Mouse (Mus musculus) hindbrain, embryonic 16.5 days (tissue): ENCODE measurements at regions not wholly inside any gene's neighbourhood (a gene's known extent, or its start where the extent isn't known, plus 50 kb on each side); places are given as distances from the start of the nearest gene placed in this dataset.
A peak's percentile ranks its signal among the peaks of the same experiment; 100 is the strongest.

Source experiments
- ATAC-seq: fragments of 200-750 bp; cut with Nextera tagmentation; 2 replicates; pipeline ENCODE4 v1.8.0; 2017; ENCODE audit warnings: moderate TSS enrichment, moderate library complexity
- H3K27ac ChIP-seq: fragments of 300-500 bp; sonication (generic); 2 replicates; pipeline ENCODE4 v1.5.1; 2014; ENCODE audit warnings: low read depth, mild to moderate bottlenecking, control low read depth, low read length, moderate library complexity
- H3K27me3 ChIP-seq: fragments of 300-500 bp; sonication (generic); replicated peaks from 2 replicates; pipeline ENCODE4 v1.6.1; 2014; ENCODE audit warnings: low read length; ENCODE audit not compliant: control insufficient read depth, insufficient read depth
- H3K36me3 ChIP-seq: fragments of 300-500 bp; sonication (generic); 2 replicates; pipeline ENCODE4 v1.6.1; 2014; ENCODE audit warnings: mild to moderate bottlenecking, low read length, moderate library complexity, mixed read lengths; ENCODE audit not compliant: control insufficient read depth, insufficient read depth
- H3K4me1 ChIP-seq: fragments of 300-500 bp; sonication (generic); 2 replicates; pipeline ENCODE4 v1.6.1; 2014; ENCODE audit warnings: low read depth, low read length; ENCODE audit not compliant: control insufficient read depth, insufficient read depth
- H3K4me2 ChIP-seq: fragments of 300-500 bp; sonication (generic); 2 replicates; pipeline ENCODE4 v1.6.1; 2014; ENCODE audit warnings: mild to moderate bottlenecking, low read length, control low read depth, moderate library complexity
- H3K4me3 ChIP-seq: fragments of 300-500 bp; sonication (generic); 2 replicates; pipeline ENCODE4 v1.5.1; 2014; ENCODE audit warnings: mild to moderate bottlenecking, low read length, control low read depth, moderate library complexity
- H3K9ac ChIP-seq: fragments of 300-500 bp; sonication (generic); 2 replicates; pipeline ENCODE4 v1.6.1; 2014; ENCODE audit warnings: low read depth, mild to moderate bottlenecking, control low read depth, low read length, moderate library complexity
- H3K9me3 ChIP-seq: fragments of 300-500 bp; sonication (generic); 2 replicates; pipeline ENCODE4 v1.6.1; 2014; ENCODE audit warnings: mild to moderate bottlenecking, low read length, moderate library complexity; ENCODE audit not compliant: control insufficient read depth
- WGBS: fragments of 180-500 bp; shearing (Covaris S2); extraction: QIAGEN DNeasy Blood & Tissue Kit; methylation state at CpG from one replicate; pipeline ENCODE4 v1.1.7; 2014; 5-methylcytosine and 5-hydroxymethylcytosine counted together

GRCm38 (mm10) chr13:60099469-60100129 is 77.6 kb downstream of the Gas1 start:
- H3K9ac ChIP-seq, result no peak overlapping the region
- no peaks in the 10 kb centered on the region for H3K36me3 ChIP-seq
- H3K4me1 ChIP-seq, result no peaks in the 10 kb centered on the region
- no peaks in the 10 kb centered on the region for H3K27me3 ChIP-seq
- no peak overlapping the region for H3K4me3 ChIP-seq
- no peak for ATAC-seq
- no peak overlapping the region for H3K4me2 ChIP-seq
- no peak overlapping the region for H3K27ac ChIP-seq
- H3K9me3 ChIP-seq, result no peaks in the 10 kb centered on the region
- WGBS, result 55% methylated on average over 14 of the region's 14 CpGs

GRCm38 (mm10) chr13:60098394-60098793 is 78.8 kb downstream of the Gas1 start:
- Histone ChIP-seq H3K9ac (no peak overlapping the region), H3K4me2 (no peak overlapping the region), H3K27me3 (no peaks in the 10 kb centered on the region), H3K27ac (no peak overlapping the region), H3K9me3 (no peaks in the 10 kb centered on the region), H3K36me3 (no peaks in the 10 kb centered on the region), H3K4me3 (no peak overlapping the region), H3K4me1 (no peaks in the 10 kb centered on the region)
- WGBS, result 86% methylated on average over 3 of the region's 3 CpGs
- ATAC-seq, result no peak

GRCm38 (mm10) chr13:60097776-60098175 is 79.4 kb downstream of the Gas1 start:
- Histone ChIP-seq H3K9me3 (no peaks in the 10 kb centered on the region), H3K9ac (no peak overlapping the region), H3K4me3 (no peak overlapping the region), H3K36me3 (no peaks in the 10 kb centered on the region), H3K4me2 (no peak overlapping the region), H3K4me1 (no peaks in the 10 kb centered on the region), H3K27me3 (no peaks in the 10 kb centered on the region), H3K27ac (no peak overlapping the region)
- no peak for ATAC-seq
- 72% methylated on average over 6 of the region's 6 CpGs for WGBS

DNA sequence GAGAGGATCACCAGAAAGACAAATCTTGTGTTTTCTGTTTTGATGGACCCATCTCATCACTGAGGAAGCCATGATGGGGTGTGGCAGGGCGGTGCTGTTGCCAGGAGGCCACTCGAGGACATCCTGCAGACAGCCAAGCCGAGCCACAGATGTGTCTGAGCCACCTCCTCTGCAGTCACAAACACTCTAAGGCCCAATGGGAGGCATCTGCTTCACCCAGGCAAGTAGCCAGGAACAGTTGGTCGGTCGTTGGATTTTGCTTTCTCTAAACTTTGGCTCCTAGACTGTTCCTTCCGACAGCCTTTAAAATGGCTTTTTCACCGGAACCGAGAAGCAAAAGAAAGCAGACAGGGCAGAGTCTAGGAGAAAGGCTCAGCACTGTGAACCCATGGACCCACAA is 90.5 kb downstream of the Gas1 start:
- no peak overlapping the region for H3K27ac ChIP-seq
- no peak for ATAC-seq
- H3K4me3 ChIP-seq, result no peak overlapping the region
- no peaks in the 10 kb centered on the region for H3K27me3 ChIP-seq
- peaks cover 4% of the 10 kb centered on the region; the same call in 1 of the 2 replicates for H3K4me1 ChIP-seq
- H3K36me3 ChIP-seq, result no peaks in the 10 kb centered on the region
- H3K9ac ChIP-seq, result no peak overlapping the region
- no peak overlapping the region for H3K4me2 ChIP-seq
- WGBS, result 68% methylated on average over 8 of the region's 8 CpGs
- H3K9me3 ChIP-seq, result no peaks in the 10 kb centered on the region

DNA sequence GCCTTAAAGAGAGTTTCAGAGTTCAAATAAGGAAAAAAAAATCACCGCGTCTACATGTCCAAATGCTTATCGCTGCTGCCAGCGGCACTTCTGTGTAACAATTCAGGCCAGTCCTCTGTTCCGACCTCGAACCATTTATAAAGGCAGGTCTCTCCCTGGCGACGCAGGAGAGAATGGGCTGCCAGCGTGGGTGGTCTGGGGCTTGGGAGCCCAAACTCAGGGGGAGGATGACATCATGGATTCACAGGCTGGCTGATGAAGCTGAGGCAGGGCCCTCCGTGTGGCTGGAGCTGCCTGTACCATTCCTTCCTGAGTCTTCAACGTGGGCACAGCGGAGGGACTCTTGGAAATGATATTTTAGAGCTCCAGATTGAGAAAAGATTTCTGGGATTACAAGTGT is 92.2 kb downstream of the Gas1 start:
- H3K36me3 ChIP-seq, result no peaks in the 10 kb centered on the region
- peaks cover 4% of the 10 kb centered on the region; the same call in 1 of the 2 replicates for H3K4me1 ChIP-seq
- no peaks in the 10 kb centered on the region for H3K27me3 ChIP-seq
- no peaks in the 10 kb centered on the region for H3K9me3 ChIP-seq
- 14% methylated on average over 12 of the region's 12 CpGs for WGBS
- ATAC-seq, result peak; percentile 54; the same call in 1 of the 2 replicates
- peak overlapping the region; percentile 41 for H3K4me2 ChIP-seq
- H3K27ac ChIP-seq, result no peak overlapping the region
- peak overlapping the region; percentile 35 for H3K9ac ChIP-seq
- no peak overlapping the region for H3K4me3 ChIP-seq

DNA sequence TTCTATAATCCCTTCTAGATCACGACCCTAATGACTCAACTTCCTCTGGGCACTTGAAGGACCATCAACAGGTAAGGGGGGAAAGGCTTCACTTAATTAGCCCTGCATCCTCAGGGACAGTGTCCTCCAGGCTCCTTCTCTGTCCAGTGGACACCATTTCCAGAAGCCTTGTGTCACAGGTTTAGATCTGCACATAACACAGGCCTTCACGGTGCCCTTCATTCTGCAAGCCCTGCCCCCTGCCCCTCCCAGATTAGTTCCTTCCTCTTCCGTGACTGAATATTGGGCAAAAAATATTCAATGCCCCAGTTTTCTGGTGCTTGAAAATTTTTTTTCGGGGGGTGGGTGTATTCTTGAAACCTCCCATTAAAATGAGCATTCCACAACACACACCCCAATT is 92.9 kb downstream of the Gas1 start:
- Histone ChIP-seq H3K9ac (no peak overlapping the region), H3K9me3 (no peaks in the 10 kb centered on the region), H3K4me1 (peaks cover 4% of the 10 kb centered on the region; the same call in 1 of the 2 replicates), H3K4me3 (no peak overlapping the region), H3K27ac (no peak overlapping the region), H3K27me3 (no peaks in the 10 kb centered on the region), H3K4me2 (no peak overlapping the region), H3K36me3 (no peaks in the 10 kb centered on the region)
- 61% methylated on average over 4 of the region's 4 CpGs for WGBS
- no peak for ATAC-seq

- Histone ChIP-seq H3K9me3 (no peaks in the 10 kb centered on the region), H3K36me3 (no peaks in the 10 kb centered on the region), H3K4me3 (no peak overlapping the region), H3K9ac (no peak overlapping the region), H3K27me3 (no peaks in the 10 kb centered on the region), H3K4me1 (peaks cover 4% of the 10 kb centered on the region; the same call in 1 of the 2 replicates), H3K27ac (no peak overlapping the region), H3K4me2 (no peak overlapping the region)
- whole genome bisulfite sequencing, result 80% methylated on average over 10 of the region's 10 CpGs
- no peak for ATAC-seq
Measured at GRCm38 (mm10) chr13:60080113-60080512, 97.1 kb downstream of the Gas1 start.

DNA sequence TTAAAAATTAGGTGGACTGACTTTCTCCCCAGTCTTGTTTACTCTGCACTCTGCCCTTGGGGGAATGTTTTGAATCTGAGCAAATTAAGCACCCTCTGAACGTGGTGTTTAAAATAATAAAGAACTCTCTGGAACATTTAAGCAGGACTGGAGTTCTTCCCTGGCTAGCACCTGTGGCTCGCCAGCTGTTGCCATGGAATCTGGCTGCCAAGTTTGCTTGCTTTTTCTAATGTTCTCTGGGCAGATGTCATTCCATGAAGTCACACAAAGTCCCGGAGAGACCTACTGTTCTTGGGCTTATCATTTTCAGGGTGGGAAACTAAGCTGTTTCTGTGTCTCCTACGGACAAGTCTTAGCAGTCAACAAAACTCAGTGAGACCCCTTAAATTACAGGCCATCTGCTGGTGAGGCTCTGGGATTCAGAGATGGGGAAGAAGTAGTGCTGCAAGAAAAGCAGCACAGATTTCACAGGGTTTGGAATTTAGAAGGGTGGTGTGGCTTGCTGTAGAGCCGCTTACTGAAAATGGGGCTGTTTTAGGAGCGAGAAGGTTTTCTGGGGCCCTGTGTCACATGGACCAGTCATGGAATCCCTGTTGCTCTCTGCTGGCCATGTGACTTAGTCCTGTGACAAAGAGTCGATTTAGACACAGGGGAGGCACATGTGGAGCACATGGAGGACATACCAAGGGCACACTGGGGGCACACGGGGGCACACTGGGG is 98.7 kb downstream of the Gas1 start:
- Histone ChIP-seq H3K4me1 (no peaks in the 10 kb centered on the region), H3K9me3 (no peaks in the 10 kb centered on the region), H3K36me3 (no peaks in the 10 kb centered on the region), H3K27me3 (no peaks in the 10 kb centered on the region), H3K27ac (no peak overlapping the region), H3K4me3 (no peak overlapping the region), H3K4me2 (no peak overlapping the region), H3K9ac (no peak overlapping the region)
- WGBS, result 73% methylated on average over 8 of the region's 8 CpGs
- no peak for ATAC-seq

GRCm38 (mm10) chr13:60076147-60076800 is 100.9 kb downstream of the Gas1 start:
- Histone ChIP-seq H3K4me1 (peaks cover 3% of the 10 kb centered on the region; the same call in 1 of the 2 replicates), H3K4me2 (no peak overlapping the region), H3K9ac (no peak overlapping the region), H3K9me3 (no peaks in the 10 kb centered on the region), H3K27ac (no peak overlapping the region), H3K36me3 (no peaks in the 10 kb centered on the region), H3K27me3 (no peaks in the 10 kb centered on the region), H3K4me3 (no peak overlapping the region)
- WGBS, result 57% methylated on average over 6 of the region's 6 CpGs
- ATAC-seq, result peak; percentile 65
